Mouse (Mus musculus) kidney, postnatal 0 days (tissue): Measurements from ENCODE around the gene Trim43a. TPM values are rescaled to one million over a fixed set of nuclear protein-coding genes. Genes with fewer than 3 reads are reported as not detected.

Experiments used
- ATAC-seq: fragments of 200-750 bp; cut with Nextera tagmentation; replicated peaks from 2 replicates; pipeline ENCODE4 v1.8.0; 2017; ENCODE audit warnings: low read depth, moderate number of reproducible peaks, moderate TSS enrichment, moderate library complexity; ENCODE audit not compliant: low FRiP score
- DNase-seq: peaks from one replicate; pipeline ENCODE4 v3.0.0-alpha.2; 2016; ENCODE audit warnings: low spot score
- H3K27ac ChIP-seq: fragments of 300-500 bp; sonication (generic); 2 replicates; pipeline ENCODE4 v1.5.1; 2014; ENCODE audit warnings: mild to moderate bottlenecking
- H3K27me3 ChIP-seq: fragments of 300-500 bp; sonication (generic); 2 replicates; pipeline ENCODE4 v1.6.1; 2014; ENCODE audit warnings: low read length, mixed read lengths; ENCODE audit not compliant: insufficient read depth
- H3K36me3 ChIP-seq: fragments of 300-500 bp; sonication (generic); 2 replicates; pipeline ENCODE4 v1.6.1; 2014; ENCODE audit warnings: low read length, mixed read lengths; ENCODE audit not compliant: insufficient read depth
- H3K4me1 ChIP-seq: fragments of 300-500 bp; sonication (generic); replicated peaks from 2 replicates; pipeline ENCODE4 v1.6.1; 2014; ENCODE audit warnings: antibody characterized with exemption, low read length, mixed read lengths; ENCODE audit not compliant: insufficient read depth
- H3K4me2 ChIP-seq: fragments of 300-500 bp; sonication (generic); 2 replicates; pipeline ENCODE4 v1.6.1; 2014; ENCODE audit warnings: mild to moderate bottlenecking, low read length, moderate library complexity, mixed read lengths
- H3K4me3 ChIP-seq: fragments of 300-500 bp; sonication (generic); replicated peaks from 2 replicates; pipeline ENCODE4 v1.5.1; 2014; ENCODE audit warnings: low read depth, low read length
- H3K9ac ChIP-seq: fragments of 300-500 bp; sonication (generic); 2 replicates; pipeline ENCODE4 v1.6.1; 2014; ENCODE audit warnings: low read depth, low read length
- H3K9me3 ChIP-seq: fragments of 300-500 bp; sonication (generic); replicated peaks from 2 replicates; pipeline ENCODE4 v1.6.1; 2016; ENCODE audit warnings: low read length, inconsistent platforms, mixed read lengths
- CTCF ChIP-seq: IDR thresholded peaks from 2 replicates; pipeline ENCODE4 v1.5.1; 2016; ENCODE audit warnings: antibody characterized with exemption, low read depth, mild to moderate bottlenecking, moderate library complexity
- WGBS: fragments of 180-500 bp; shearing (Covaris S2); extraction: QIAGEN DNeasy Blood & Tissue Kit; methylation state at CpG from one replicate; pipeline ENCODE4 v1.1.7; 2014; 5-methylcytosine and 5-hydroxymethylcytosine counted together
- polyA plus RNA-seq: library from polyadenylated mRNA; unstranded; fragments of >200 nt; fragmentation: Nextera tagmentation; extraction: Ambion mirVana; gene quantifications from 2 replicates; pipeline ENCODE4 v1.2.1, GENCODE M21; 2015

The Trim43a gene
- polyA plus RNA-seq, 1 experiment from 2014 or later: not detected

DNA sequence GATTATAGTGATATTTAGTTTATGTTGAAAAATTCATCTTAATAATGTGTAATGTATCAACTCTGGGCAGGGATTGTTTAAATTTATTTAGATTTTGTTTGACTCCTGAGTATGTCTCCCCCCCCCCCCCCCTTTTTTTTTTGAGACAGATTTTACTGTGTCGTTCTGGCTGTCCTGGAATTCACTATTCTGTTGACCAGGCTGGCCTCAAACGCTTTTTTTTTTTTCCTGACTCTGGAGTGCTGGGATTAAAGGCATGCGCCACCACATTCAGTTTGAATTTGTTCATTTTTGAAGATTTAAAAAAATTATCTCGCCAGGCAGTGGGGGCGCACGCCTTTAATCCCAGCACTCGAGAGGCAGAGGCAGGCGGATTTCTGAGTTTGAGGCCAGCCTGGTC is 34.0 kb upstream of the Trim43a start:
- ATAC-seq (no peak), DNase-seq (no peak)
- Histone ChIP-seq H3K4me1 (peaks cover 10% of the 10 kb centered on the region; the same call in 1 of the 2 replicates), H3K27me3 (no peaks in the 10 kb centered on the region), H3K9me3 (no peaks in the 10 kb centered on the region), H3K27ac (no peak overlapping the region), H3K4me3 (no peak overlapping the region), H3K36me3 (no peaks in the 10 kb centered on the region), H3K9ac (no peak overlapping the region), H3K4me2 (no peak overlapping the region)
- no peak for TF ChIP-seq CTCF
- WGBS: 69% methylated on average over 8 of the region's 8 CpGs

DNA sequence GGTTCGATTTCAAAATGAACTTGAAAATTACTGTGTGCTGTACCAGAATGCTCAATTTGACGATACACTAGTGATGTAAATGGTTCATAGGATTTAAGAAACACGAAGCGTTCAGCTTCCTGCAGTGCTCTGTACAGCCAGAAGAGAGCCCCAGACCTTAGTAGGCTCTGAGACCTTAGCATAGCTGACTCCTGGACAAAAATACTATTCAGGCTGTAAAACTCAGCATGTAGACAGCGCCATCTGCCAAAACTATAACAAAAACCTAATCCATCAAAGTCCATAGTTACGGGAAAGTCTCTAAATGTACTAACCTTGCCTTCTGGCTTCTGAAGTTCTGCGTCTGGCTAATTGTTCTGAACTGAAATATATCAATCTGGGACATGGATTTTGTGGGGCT is 33.4 kb upstream of the Trim43a start:
- TF ChIP-seq CTCF: peak; percentile 68
- Histone ChIP-seq H3K27me3 (no peaks in the 10 kb centered on the region), H3K9me3 (no peaks in the 10 kb centered on the region), H3K36me3 (no peaks in the 10 kb centered on the region), H3K9ac (peak overlapping the region; percentile 72; the same call in 1 of the 2 replicates), H3K4me3 (peak overlapping the region; percentile 76), H3K4me1 (peaks cover 10% of the 10 kb centered on the region; the same call in 1 of the 2 replicates), H3K27ac (no peak overlapping the region), H3K4me2 (peak overlapping the region; percentile 64)
- ATAC-seq (peak; percentile 47), DNase-seq (peak; percentile 91)
- WGBS: 19% methylated on average over 7 of the region's 7 CpGs

DNA sequence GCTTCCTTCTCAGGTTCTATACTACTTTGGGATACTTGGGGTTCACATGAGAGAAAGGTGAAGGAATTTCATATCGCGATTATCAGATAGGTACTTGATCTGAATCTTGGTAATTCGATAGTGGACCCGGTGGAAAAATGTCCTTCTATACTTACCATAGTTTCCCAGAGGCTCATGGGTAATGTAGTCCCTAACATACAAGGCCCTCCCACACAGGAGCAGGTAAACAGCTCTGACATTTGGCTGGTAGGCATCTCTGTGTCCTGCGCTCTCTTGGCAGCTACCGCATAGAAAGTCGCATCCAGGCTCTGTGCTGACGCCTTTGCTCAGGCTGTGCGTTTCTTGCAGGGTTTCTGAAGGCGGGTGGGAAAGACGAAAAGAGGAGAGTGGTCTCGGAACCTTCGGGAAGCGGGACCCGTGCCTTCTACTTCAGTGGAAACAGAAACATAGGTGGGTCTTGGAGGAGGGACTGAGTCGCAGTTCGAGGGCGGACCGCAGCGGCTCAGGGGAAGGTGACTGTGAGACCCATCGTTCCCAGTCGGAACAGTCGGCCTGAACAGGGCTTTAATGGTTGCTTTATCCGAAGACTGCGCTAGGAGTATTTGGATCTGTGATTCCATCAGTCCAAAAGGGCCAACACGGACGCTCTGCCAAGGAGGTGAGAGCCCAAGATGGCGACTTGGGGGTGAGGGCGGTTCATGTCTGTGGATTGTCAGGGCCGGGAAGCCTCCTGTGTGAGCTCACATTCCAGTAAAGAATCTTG is 32.7 kb upstream of the Trim43a start, which contains the start of gene Zfp949:
Gene Zfp949, plus strand, starts transcription at position 170 of the 763 bp plus-strand sequence.
- Histone ChIP-seq H3K36me3 (peaks cover 2% of the 10 kb centered on the region; the same call in 1 of the 2 replicates), H3K9me3 (no peaks in the 10 kb centered on the region), H3K27ac (peak within 1 kb of the TSS; percentile 82), H3K9ac (peak within 1 kb of the TSS; percentile 72), H3K4me2 (peak within 1 kb of the TSS; percentile 64), H3K27me3 (no peaks in the 10 kb centered on the region), H3K4me3 (peak within 1 kb of the TSS; percentile 76), H3K4me1 (peaks cover 10% of the 10 kb centered on the region; the same call in 1 of the 2 replicates)
- WGBS: 0% methylated on average over 30 of the region's 30 CpGs
- ATAC-seq: peak; percentile 94
- DNase-seq: peak; percentile 93
- TF ChIP-seq CTCF: no peak; the same call in 1 of the 2 replicates

DNA sequence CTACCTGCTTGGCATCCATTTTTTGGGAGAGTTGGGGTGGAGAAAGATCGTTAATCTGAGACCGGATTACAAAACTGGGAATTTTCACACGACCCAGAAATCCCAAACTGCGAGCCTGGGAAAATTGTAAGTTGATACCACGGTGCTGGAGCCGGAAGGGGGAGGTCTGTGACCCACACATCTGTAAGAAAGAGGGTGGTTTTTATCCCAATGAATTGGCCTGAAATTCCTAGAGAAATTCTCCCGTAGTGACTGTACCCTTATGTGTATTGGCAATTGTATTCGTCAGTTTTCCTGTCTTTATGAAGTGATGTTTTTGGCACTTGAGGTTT is 32.1 kb upstream of the Trim43a start:
- ATAC-seq: no peak; the same call in 1 of the 2 replicates
- Histone ChIP-seq H3K4me2 (peak overlapping the region; percentile 64), H3K4me3 (peak overlapping the region; percentile 76), H3K27ac (peak overlapping the region; percentile 82; the same call in 1 of the 2 replicates), H3K36me3 (peaks cover 2% of the 10 kb centered on the region; the same call in 1 of the 2 replicates), H3K4me1 (peaks cover 10% of the 10 kb centered on the region; the same call in 1 of the 2 replicates), H3K9ac (peak overlapping the region; percentile 72), H3K9me3 (no peaks in the 10 kb centered on the region), H3K27me3 (no peaks in the 10 kb centered on the region)
- WGBS: 2% methylated on average over 8 of the region's 8 CpGs
- DNase-seq: peak; percentile 49
- no peak for TF ChIP-seq CTCF

DNA sequence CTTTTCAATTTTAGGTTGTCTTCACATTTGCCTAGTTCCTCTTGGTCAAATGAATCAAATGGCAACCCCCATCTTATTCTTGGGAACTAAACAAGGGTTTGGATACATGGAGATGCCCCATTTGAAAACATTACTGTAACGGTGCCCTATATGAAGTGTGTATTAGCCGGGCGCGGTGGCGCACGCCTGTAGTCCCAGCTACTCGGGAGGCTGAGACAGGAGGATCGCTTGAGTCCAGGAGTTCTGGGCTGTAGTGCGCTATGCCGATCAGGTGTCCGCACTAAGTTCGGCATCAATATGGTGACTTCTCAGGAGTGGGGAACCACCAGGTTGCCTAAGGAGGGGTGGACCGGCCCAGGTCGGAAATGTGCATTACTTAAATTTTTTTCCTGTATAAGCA is 27.6 kb upstream of the Trim43a start:
- no peak overlapping the region for H3K9ac ChIP-seq
- DNase-seq (no peak), ATAC-seq (no peak)
- TF ChIP-seq CTCF: no peak
- no peak overlapping the region for H3K4me3 ChIP-seq
- no peak overlapping the region for H3K27ac ChIP-seq
- peaks cover 9% of the 10 kb centered on the region; the same call in 1 of the 2 replicates for H3K36me3 ChIP-seq
- H3K4me1 ChIP-seq: peaks cover 10% of the 10 kb centered on the region; the same call in 1 of the 2 replicates
- H3K27me3 ChIP-seq: no peaks in the 10 kb centered on the region
- H3K9me3 ChIP-seq: no peaks in the 10 kb centered on the region
- H3K4me2 ChIP-seq: no peak overlapping the region
- WGBS: 97% methylated on average over 14 of the region's 14 CpGs

DNA sequence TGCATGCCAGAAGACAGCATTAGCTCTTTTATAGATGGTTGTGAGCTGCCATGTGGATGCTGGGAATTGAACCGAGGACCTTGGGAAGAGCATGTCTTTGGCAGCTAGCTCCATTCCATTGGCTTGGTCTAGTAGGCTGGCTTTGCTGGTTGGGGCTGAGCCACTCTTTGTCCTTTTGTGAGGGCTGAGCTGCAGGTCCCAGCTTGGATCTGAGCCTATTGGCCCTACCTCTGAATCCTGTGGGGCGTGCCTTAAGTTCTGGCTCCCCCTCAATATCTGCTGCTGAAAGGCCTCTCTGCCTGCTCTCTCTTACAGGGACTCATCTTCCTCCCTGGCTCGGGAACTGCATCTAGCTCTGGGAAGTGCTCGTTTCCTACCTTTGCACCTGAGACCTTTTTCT is 22.5 kb upstream of the Trim43a start:
- H3K4me2 ChIP-seq: no peak overlapping the region
- TF ChIP-seq CTCF: no peak
- H3K9ac ChIP-seq: no peak overlapping the region
- peaks cover 19% of the 10 kb centered on the region for H3K36me3 ChIP-seq
- ATAC-seq (no peak), DNase-seq (no peak)
- no peak overlapping the region for H3K4me3 ChIP-seq
- H3K9me3 ChIP-seq: no peaks in the 10 kb centered on the region
- WGBS: 93% methylated on average over 4 of the region's 4 CpGs
- H3K27me3 ChIP-seq: no peaks in the 10 kb centered on the region
- H3K27ac ChIP-seq: no peak overlapping the region
- no peaks in the 10 kb centered on the region for H3K4me1 ChIP-seq
